Mouse (Mus musculus) gastrocnemius, adult 18-20 months (tissue): ENCODE measurements around the gene Lad1. TPM values are rescaled to one million over a fixed set of nuclear protein-coding genes. Genes with fewer than 3 reads are reported as not detected.

ENCODE experiments used
- DNase-seq: peaks from one replicate; pipeline ENCODE4 v3.0.0; 2021; ENCODE audit warnings: low spot score
- total RNA-seq, 2 experiments: library from RNA; stranded (reverse); gene quantifications; 2 replicates each; pipeline ENCODE4 v1.2.3; 2021

Lad1 gene
- total RNA-seq, 2 experiments from 2014 or later = 0.09 TPM; not detected in 1

GRCm38 (mm10) chr1:135807546-135807945 is 10.9 kb upstream of the Lad1 start:
- DNase-seq = no peak

GRCm38 (mm10) chr1:135810180-135810579 is 8.2 kb upstream of the Lad1 start:
- DNase-seq = no peak

- DNase-seq = peak; percentile 74
Measured at GRCm38 (mm10) chr1:135811016-135811646, 7.3 kb upstream of the Lad1 start.

GRCm38 (mm10) chr1:135812205-135812604 is 6.2 kb upstream of the Lad1 start:
- DNase-seq = no peak

- DNase-seq = no peak
Measured at GRCm38 (mm10) chr1:135812618-135813017, 5.8 kb upstream of the Lad1 start.

- DNase-seq = no peak
Measured at GRCm38 (mm10) chr1:135813071-135813470, 5.3 kb upstream of the Lad1 start.

- DNase-seq = no peak
Measured at GRCm38 (mm10) chr1:135813687-135814395, 4.6 kb upstream of the Lad1 start.

GRCm38 (mm10) chr1:135814531-135814930 is 3.9 kb upstream of the Lad1 start:
- DNase-seq = no peak

GRCm38 (mm10) chr1:135817595-135817994 is 803 bp upstream of the Lad1 start:
- no peak for DNase-seq

GRCm38 (mm10) chr1:135820071-135820470 is 1.7 kb downstream of the Lad1 start:
- DNase-seq = no peak

- DNase-seq = no peak
Measured at GRCm38 (mm10) chr1:135820736-135821364, 2.5 kb downstream of the Lad1 start.

GRCm38 (mm10) chr1:135821780-135822179 is 3.4 kb downstream of the Lad1 start:
- DNase-seq = no peak

- DNase-seq = no peak
Measured at GRCm38 (mm10) chr1:135828918-135829317, 10.5 kb downstream of the Lad1 start.

- DNase-seq = no peak
Measured at GRCm38 (mm10) chr1:135834206-135834859, 15.9 kb downstream of the Lad1 start.

GRCm38 (mm10) chr1:135834983-135835382 is 16.6 kb downstream of the Lad1 start:
- no peak for DNase-seq

GRCm38 (mm10) chr1:135835716-135836483 is 17.5 kb downstream of the Lad1 start, which contains the start of gene Tnnt2:
Gene Tnnt2 (plus strand): TSS chr1:135836354.
- DNase-seq = no peak

GRCm38 (mm10) chr1:135838626-135839025 is 20.2 kb downstream of the Lad1 start:
- DNase-seq = no peak

GRCm38 (mm10) chr1:135839065-135839464 is 20.7 kb downstream of the Lad1 start:
- DNase-seq = no peak

GRCm38 (mm10) chr1:135840675-135841395 is 22.4 kb downstream of the Lad1 start:
- no peak for DNase-seq

- no peak for DNase-seq
Measured at GRCm38 (mm10) chr1:135843519-135844262, 25.3 kb downstream of the Lad1 start.
